In genomic region chr14:41082408-41082807, GRCm38 (mm10) we compare ENCODE assay signal across 45 mouse cellular contexts. TPM values are rescaled to one million over a fixed set of nuclear protein-coding genes. Genes with fewer than 3 reads are reported as not detected.
"Had no signal": no experiment of that assay in that cellular context is flagged by ENCODE, and none has a peak within 500 bp of the region (broad histone marks: within the 10 kb centered on the region; RNA-seq: fewer than 3 reads in every experiment).

No protein-coding gene starts in this region.

- H3K27ac ChIP-seq: limb, embryonic 10.5 days; limb, embryonic 12.5 days; limb, embryonic 13.5 days; limb, embryonic 15.5 days; liver, embryonic 12.5 days; liver, embryonic 13.5 days; liver, embryonic 14.5 days; liver, embryonic 15.5 days; lung, embryonic 15.5 days; macrophage; midbrain, embryonic 10.5 days; midbrain, embryonic 12.5 days; midbrain, embryonic 13.5 days; midbrain, embryonic 15.5 days; neural tube, embryonic 12.5 days had no signal

- H3K4me3 ChIP-seq: limb, embryonic 10.5 days; limb, embryonic 12.5 days; limb, embryonic 13.5 days; limb, embryonic 15.5 days; liver, embryonic 12.5 days; liver, embryonic 13.5 days; liver, embryonic 15.5 days; lung, embryonic 15.5 days; megakaryocyte, embryonic 14.5 days; midbrain, embryonic 10.5 days; midbrain, embryonic 12.5 days; midbrain, embryonic 13.5 days; midbrain, embryonic 15.5 days; myocyte; neural tube, embryonic 12.5 days had no signal

- H3K27me3 ChIP-seq: limb, embryonic 12.5 days; limb, embryonic 13.5 days; limb, embryonic 15.5 days; liver, embryonic 12.5 days; liver, embryonic 13.5 days; liver, embryonic 15.5 days; lung, embryonic 15.5 days; megakaryocyte, embryonic 14.5 days; midbrain, embryonic 12.5 days; midbrain, embryonic 13.5 days; midbrain, embryonic 15.5 days; neural tube, embryonic 12.5 days had no signal

- H3K9me3 ChIP-seq: limb, embryonic 10.5 days; limb, embryonic 12.5 days; limb, embryonic 13.5 days; limb, embryonic 15.5 days; liver, embryonic 12.5 days; liver, embryonic 13.5 days; liver, embryonic 15.5 days; lung, embryonic 15.5 days; megakaryocyte, embryonic 14.5 days; midbrain, embryonic 10.5 days; midbrain, embryonic 12.5 days; midbrain, embryonic 13.5 days; midbrain, embryonic 15.5 days; neural tube, embryonic 12.5 days had no signal

- H3K4me1 ChIP-seq: limb, embryonic 10.5 days; limb, embryonic 12.5 days; limb, embryonic 13.5 days; limb, embryonic 15.5 days; liver, embryonic 12.5 days; liver, embryonic 13.5 days; liver, embryonic 15.5 days; lung, embryonic 15.5 days; megakaryocyte, embryonic 14.5 days; midbrain, embryonic 12.5 days; midbrain, embryonic 13.5 days; midbrain, embryonic 15.5 days; neural tube, embryonic 12.5 days had no signal

- DNase-seq: left cerebral cortex, postnatal 4 days; liver; liver, embryonic 13.5 days; liver, postnatal 0 days; lung, adult 18-20 months; lung, adult 2 months; lung, embryonic 14.5 days; lung, postnatal 10 days; lung, postnatal 14 days; lung, postnatal 36 days; lung, postnatal 4 days; midbrain, embryonic 14.5 days had no signal

- H3K4me2 ChIP-seq: limb, embryonic 12.5 days; limb, embryonic 13.5 days; limb, embryonic 15.5 days; liver, embryonic 11.5 days; liver, embryonic 12.5 days; liver, embryonic 13.5 days; liver, embryonic 15.5 days; lung, embryonic 14.5 days; lung, embryonic 15.5 days; midbrain, embryonic 11.5 days; midbrain, embryonic 12.5 days; midbrain, embryonic 13.5 days; midbrain, embryonic 15.5 days; neural tube, embryonic 12.5 days had no signal

- H3K9ac ChIP-seq: limb, embryonic 12.5 days; limb, embryonic 13.5 days; limb, embryonic 15.5 days; liver, embryonic 12.5 days; liver, embryonic 13.5 days; liver, embryonic 14.5 days; liver, embryonic 15.5 days; liver, postnatal 0 days; lung, embryonic 14.5 days; lung, embryonic 15.5 days; midbrain, embryonic 12.5 days; midbrain, embryonic 13.5 days; midbrain, embryonic 15.5 days; neural tube, embryonic 12.5 days had no signal

- H3K36me3 ChIP-seq: limb, embryonic 10.5 days; limb, embryonic 12.5 days; limb, embryonic 13.5 days; limb, embryonic 15.5 days; liver, embryonic 12.5 days; liver, embryonic 13.5 days; liver, embryonic 15.5 days; lung, embryonic 15.5 days; midbrain, embryonic 10.5 days; midbrain, embryonic 12.5 days; midbrain, embryonic 13.5 days; midbrain, embryonic 15.5 days; neural tube, embryonic 12.5 days had no signal

RNA-seq across cellular contexts. Expression of gene Dydc1, which starts 9.7 kb away (rescaled TPM):
- total RNA-seq: left cerebral cortex, postnatal 10 days; left cerebral cortex, postnatal 14 days; left cerebral cortex, postnatal 25 days; left cerebral cortex, postnatal 36 days; left cerebral cortex, postnatal 4 days; liver, adult 2 months; megakaryocyte progenitor cell, adult 5-6 weeks; megakaryocyte, adult 5-6 weeks; megakaryocyte-erythroid progenitor cell, adult 5-6 weeks; monocyte, adult 5-6 weeks had no signal
- polyA plus RNA-seq: limb, embryonic 10.5 days; limb, embryonic 11.5 days; limb, embryonic 12.5 days; limb, embryonic 13.5 days; limb, embryonic 14.5 days; limb, embryonic 15.5 days; liver, adult 2 months; liver, embryonic 11.5 days; liver, embryonic 12.5 days; liver, embryonic 13.5 days; liver, embryonic 15.5 days; liver, embryonic 16.5 days; liver, postnatal 0 days; lung, embryonic 14.5 days; lung, embryonic 15.5 days; macrophage; midbrain, embryonic 10.5 days; midbrain, embryonic 11.5 days; midbrain, embryonic 12.5 days; midbrain, embryonic 13.5 days; midbrain, embryonic 14.5 days; midbrain, embryonic 15.5 days; midbrain, embryonic 16.5 days; myocyte; neural tube, embryonic 11.5 days; neural tube, embryonic 12.5 days had no signal

RNA-seq across cellular contexts. Expression of gene Dydc2, which starts 13.4 kb away (rescaled TPM):
- total RNA-seq: left cerebral cortex, postnatal 14 days; liver, adult 2 months; megakaryocyte progenitor cell, adult 5-6 weeks; megakaryocyte, adult 5-6 weeks; megakaryocyte-erythroid progenitor cell, adult 5-6 weeks; midbrain, postnatal 0 days; monocyte, adult 5-6 weeks had no signal
- polyA plus RNA-seq: limb, embryonic 10.5 days; limb, embryonic 11.5 days; limb, embryonic 12.5 days; limb, embryonic 13.5 days; limb, embryonic 14.5 days; limb, embryonic 15.5 days; liver, adult 2 months; liver, embryonic 11.5 days; liver, embryonic 12.5 days; liver, embryonic 13.5 days; liver, embryonic 14.5 days; liver, embryonic 15.5 days; liver, embryonic 16.5 days; liver, postnatal 0 days; lung, embryonic 14.5 days; macrophage; midbrain, embryonic 11.5 days; myocyte; neural tube, embryonic 12.5 days had no signal

RNA-seq across cellular contexts. Expression of gene Mat1a, which starts 22.4 kb away (rescaled TPM):
- total RNA-seq: left cerebral cortex, postnatal 10 days; left cerebral cortex, postnatal 14 days; left cerebral cortex, postnatal 25 days; left cerebral cortex, postnatal 36 days; left cerebral cortex, postnatal 4 days; megakaryocyte progenitor cell, adult 5-6 weeks; megakaryocyte, adult 5-6 weeks; megakaryocyte-erythroid progenitor cell, adult 5-6 weeks; midbrain, postnatal 0 days; monocyte, adult 5-6 weeks had no signal
- polyA plus RNA-seq: limb, embryonic 10.5 days; limb, embryonic 11.5 days; limb, embryonic 12.5 days; limb, embryonic 13.5 days; limb, embryonic 14.5 days; macrophage; midbrain, embryonic 10.5 days; midbrain, embryonic 11.5 days; midbrain, embryonic 12.5 days; midbrain, embryonic 13.5 days; midbrain, embryonic 14.5 days; midbrain, embryonic 16.5 days; midbrain, postnatal 0 days; myocyte; neural tube, embryonic 11.5 days; neural tube, embryonic 12.5 days had no signal

RNA-seq across cellular contexts. Expression of gene Sftpa1, which starts 49.2 kb away (rescaled TPM):
- total RNA-seq: left cerebral cortex, postnatal 10 days; left cerebral cortex, postnatal 14 days; left cerebral cortex, postnatal 25 days; left cerebral cortex, postnatal 36 days; left cerebral cortex, postnatal 4 days; megakaryocyte progenitor cell, adult 5-6 weeks; megakaryocyte, adult 5-6 weeks; megakaryocyte-erythroid progenitor cell, adult 5-6 weeks; midbrain, postnatal 0 days; monocyte, adult 5-6 weeks had no signal
- polyA plus RNA-seq: limb, embryonic 10.5 days; limb, embryonic 11.5 days; limb, embryonic 12.5 days; limb, embryonic 13.5 days; limb, embryonic 14.5 days; limb, embryonic 15.5 days; liver, embryonic 11.5 days; liver, embryonic 12.5 days; macrophage; midbrain, embryonic 10.5 days; midbrain, embryonic 11.5 days; midbrain, embryonic 12.5 days; midbrain, embryonic 13.5 days; midbrain, embryonic 14.5 days; midbrain, embryonic 15.5 days; midbrain, embryonic 16.5 days; midbrain, postnatal 0 days; myocyte; neural tube, embryonic 11.5 days; neural tube, embryonic 12.5 days had no signal
